Mouse (Mus musculus) liver, adult 2 months (tissue): Measurements from ENCODE around the gene Myh7. TPM values are rescaled to one million over a fixed set of nuclear protein-coding genes. Genes with fewer than 3 reads are reported as not detected.

ENCODE experiments used
- DNase-seq: peaks from one replicate; pipeline ENCODE4 v3.0.0-alpha.2; 2011; ENCODE audit warnings: low read depth, low spot score; ENCODE audit errors: extremely low read depth
- H3K27ac ChIP-seq: fragments of 200-500 bp; replicated peaks from 2 replicates; pipeline ENCODE4 v1.5.1; 2012; ENCODE audit warnings: low read depth, mild to moderate bottlenecking, control low read depth, inconsistent platforms, low read length; ENCODE audit not compliant: insufficient read depth
- H3K27me3 ChIP-seq: fragments of 200-500 bp; 2 replicates; pipeline ENCODE4 v1.6.1; 2012; ENCODE audit warnings: mild to moderate bottlenecking, moderate library complexity, low read length, inconsistent platforms; ENCODE audit not compliant: control insufficient read depth, insufficient read depth
- H3K36me3 ChIP-seq: fragments of 200-500 bp; 2 replicates; pipeline ENCODE4 v1.6.1; 2012; ENCODE audit warnings: low read length, inconsistent platforms; ENCODE audit not compliant: control insufficient read depth, insufficient read depth
- H3K4me1 ChIP-seq: fragments of 200-500 bp; 2 replicates; pipeline ENCODE4 v1.6.1; 2011; ENCODE audit warnings: low read length; ENCODE audit not compliant: control insufficient read depth, insufficient read depth
- H3K4me3 ChIP-seq: fragments of 200-500 bp; 2 replicates; pipeline ENCODE4 v1.5.1; 2011; ENCODE audit warnings: low read depth, mild to moderate bottlenecking, control low read depth, low read length, moderate library complexity; ENCODE audit not compliant: insufficient read depth
- H3K79me2 ChIP-seq: fragments of 200-500 bp; 2 replicates; pipeline ENCODE4 v1.6.1; 2012; ENCODE audit warnings: inconsistent platforms, mild to moderate bottlenecking, low read length, moderate library complexity; ENCODE audit not compliant: control insufficient read depth, insufficient read depth
- H3K9ac ChIP-seq: fragments of 200-500 bp; 2 replicates; pipeline ENCODE4 v1.6.1; 2012; ENCODE audit warnings: low read depth, mild to moderate bottlenecking, control low read depth, inconsistent platforms, low read length
- CTCF ChIP-seq: fragments of 200-500 bp; IDR thresholded peaks from 2 replicates; pipeline ENCODE4 v1.5.1; 2011; ENCODE audit warnings: low read depth, low read length, control low read depth
- POLR2A ChIP-seq: fragments of 200-500 bp; IDR thresholded peaks from 2 replicates; pipeline ENCODE4 v1.6.1; 2011; ENCODE audit warnings: low read length, control low read depth; ENCODE audit not compliant: insufficient read depth; ENCODE audit errors: extremely low read depth
- WGBS: fragments of 180-500 bp; shearing (Covaris S2); methylation state at CpG from one replicate; pipeline ENCODE4 v1.1.7; 2018; 5-methylcytosine and 5-hydroxymethylcytosine counted together
- polyA plus RNA-seq: library from polyadenylated mRNA; depleted of rRNA; stranded (reverse); fragments of >200 nt; gene quantifications from 2 replicates; pipeline ENCODE4 v1.2.3, GENCODE M21; 2012
- total RNA-seq: library from RNA; depleted of rRNA; stranded (reverse); fragments of >200 nt; gene quantifications from 2 replicates; pipeline ENCODE4 v1.2.3, GENCODE M21; 2014

Myh7 gene
- total and polyA plus RNA-seq, 2 experiments, result 1.5 TPM; not detected in 1

DNA sequence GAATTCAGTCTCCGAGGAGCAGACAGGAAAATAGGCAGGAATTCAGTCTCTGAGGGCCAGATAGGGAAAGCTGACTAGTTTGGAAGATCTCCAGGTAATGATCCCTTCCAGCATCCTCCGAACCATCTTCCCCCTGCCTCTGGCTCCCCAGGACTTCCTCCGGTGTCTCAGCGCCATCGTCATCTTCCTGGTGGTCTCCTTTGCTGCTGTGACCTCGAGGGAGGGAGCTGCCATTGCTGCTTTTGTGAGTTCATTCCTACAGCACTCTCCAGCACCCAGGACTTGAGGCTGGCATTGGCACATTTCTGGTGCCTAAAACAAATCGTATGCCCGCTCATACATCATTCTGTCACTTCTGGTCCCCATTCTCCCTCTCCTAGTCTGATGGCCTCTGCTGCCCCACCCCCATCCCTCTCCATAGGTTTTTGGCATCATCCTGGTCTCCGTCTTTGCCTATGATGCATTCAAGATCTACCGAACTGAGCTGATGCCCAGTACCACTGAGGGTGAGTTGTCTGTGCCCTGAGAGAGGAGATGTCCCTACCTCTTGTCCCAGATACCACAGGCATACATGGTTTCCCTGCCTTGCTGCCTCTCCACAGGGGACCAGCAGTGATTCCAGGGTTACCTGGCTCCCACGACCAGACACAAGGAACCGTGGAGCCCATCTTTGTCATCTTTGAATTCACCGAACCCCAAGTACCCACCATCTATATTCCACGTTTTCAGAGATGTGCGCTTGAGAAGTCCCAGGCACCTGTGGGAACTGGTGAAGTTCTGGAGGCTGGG lies 55.8 kb downstream of the Myh7 start:
- TF ChIP-seq CTCF (no peak), POLR2A (no peak)
- Histone ChIP-seq H3K27me3 (no peaks in the 10 kb centered on the region), H3K79me2 (no peaks in the 10 kb centered on the region), H3K4me3 (no peak overlapping the region), H3K4me1 (no peaks in the 10 kb centered on the region), H3K36me3 (no peaks in the 10 kb centered on the region), H3K27ac (no peak overlapping the region), H3K9ac (no peak overlapping the region)
- WGBS, result 76% methylated on average over 15 of the region's 15 CpGs
- no peak for DNase-seq

DNA sequence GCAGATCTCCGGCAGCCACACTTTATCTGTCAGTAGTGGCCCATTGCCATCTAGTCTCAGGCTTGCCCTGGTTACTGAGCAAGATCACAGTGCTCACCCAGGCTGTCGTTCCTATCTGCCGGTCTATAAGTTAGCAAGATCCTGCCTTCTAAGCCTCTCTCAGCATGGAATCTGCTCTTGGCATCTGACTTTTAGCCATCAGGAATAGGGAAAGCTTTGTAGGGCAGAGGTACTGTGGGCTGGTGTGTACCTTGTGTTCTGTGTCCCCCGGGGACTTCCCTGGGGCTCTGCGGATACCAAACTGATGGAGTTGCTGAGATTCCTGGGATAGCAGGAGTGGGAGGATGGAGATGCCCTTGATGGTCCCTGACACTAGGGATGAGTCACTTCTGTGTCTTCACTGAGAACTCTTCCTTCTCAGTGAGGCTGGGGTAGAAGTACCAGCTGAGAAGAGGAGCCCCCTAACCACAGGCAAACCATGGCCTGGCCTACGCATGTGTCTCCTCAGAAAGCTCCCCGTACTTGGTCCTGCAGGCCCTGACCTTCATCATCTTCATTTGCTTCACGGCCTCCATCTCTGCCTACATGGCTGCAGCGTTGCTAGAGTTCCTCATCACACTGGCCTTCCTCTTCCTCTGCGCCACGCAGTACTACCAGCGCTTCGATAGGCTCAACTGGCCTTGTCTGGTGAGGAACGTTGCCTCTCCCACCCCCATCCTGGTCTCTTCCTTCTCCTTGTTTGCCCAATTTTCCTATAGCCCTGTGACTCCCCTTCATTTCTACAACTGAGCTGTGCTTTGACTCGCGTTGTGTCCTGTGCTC lies 56.9 kb downstream of the Myh7 start:
- no peaks in the 10 kb centered on the region for H3K4me1 ChIP-seq
- H3K79me2 ChIP-seq, result no peaks in the 10 kb centered on the region
- 85% methylated on average over 16 of the region's 16 CpGs for WGBS
- no peak overlapping the region for H3K27ac ChIP-seq
- TF ChIP-seq POLR2A (no peak), CTCF (no peak)
- no peak overlapping the region for H3K9ac ChIP-seq
- DNase-seq, result no peak
- H3K4me3 ChIP-seq, result no peak overlapping the region
- no peaks in the 10 kb centered on the region for H3K36me3 ChIP-seq
- no peaks in the 10 kb centered on the region for H3K27me3 ChIP-seq

DNA sequence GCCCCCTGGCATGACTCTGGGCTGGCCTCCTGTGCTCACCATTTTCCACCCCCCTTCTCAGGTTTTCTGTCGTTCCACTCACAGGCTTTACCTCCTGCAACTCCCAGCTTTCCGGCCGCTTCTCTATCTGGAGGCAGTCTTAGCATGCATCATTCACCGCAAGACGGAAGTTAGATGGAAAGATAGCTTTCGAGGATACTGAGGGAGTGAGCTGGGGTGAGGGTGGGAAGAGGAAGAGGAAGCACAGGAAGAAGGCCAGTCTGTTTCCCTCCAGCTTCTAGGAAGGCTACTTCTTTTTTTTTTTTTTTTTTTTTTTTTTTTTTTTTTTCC lies 57.6 kb downstream of the Myh7 start:
- H3K79me2 ChIP-seq, result no peaks in the 10 kb centered on the region
- 61% methylated on average over 6 of the region's 6 CpGs for WGBS

DNA sequence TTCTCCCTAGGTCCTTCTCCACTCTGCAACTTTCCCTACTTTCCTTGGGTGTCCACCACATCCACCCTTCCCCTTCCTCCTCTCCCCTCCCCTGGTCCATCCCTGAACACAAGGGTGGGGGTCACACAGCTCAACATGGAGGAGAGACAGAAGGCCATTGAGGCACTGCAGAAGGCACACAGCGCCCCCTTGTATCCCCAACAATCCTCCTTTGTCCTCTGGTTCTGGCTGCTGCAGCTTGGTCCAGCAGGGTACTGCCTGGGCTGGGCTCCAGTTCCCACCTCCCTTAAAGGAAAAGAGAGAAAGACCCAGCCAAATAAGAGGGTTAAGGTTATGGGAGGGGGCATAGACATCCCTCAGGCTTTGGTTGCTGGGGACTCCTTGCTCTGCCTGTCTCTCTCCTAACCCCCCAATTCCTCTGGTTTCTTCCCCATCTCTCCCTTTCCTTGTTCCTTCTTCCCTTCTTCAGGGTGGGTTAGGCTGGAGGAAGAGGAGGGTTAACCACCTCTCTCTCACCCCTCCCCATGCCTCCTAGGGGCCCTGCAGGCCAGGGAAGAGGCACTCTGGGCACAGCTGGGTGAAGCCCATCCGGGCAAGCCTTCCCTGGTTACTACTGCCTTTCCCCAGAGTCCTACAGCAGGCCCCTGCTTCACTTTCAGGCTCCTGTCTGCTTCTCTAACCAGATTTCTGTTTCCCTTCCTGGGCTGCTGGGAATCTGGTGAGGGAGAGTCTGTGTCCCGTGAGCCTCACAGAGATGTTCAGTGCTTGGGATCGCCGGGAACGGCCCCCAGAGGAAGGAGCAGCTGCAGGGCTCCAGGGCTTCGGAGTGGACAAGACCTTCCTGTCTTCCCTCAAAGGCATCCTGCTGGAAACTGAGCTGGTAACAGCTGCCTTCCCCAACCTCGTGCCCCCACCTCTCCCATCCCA lies 58.3 kb downstream of the Myh7 start, which contains the start of gene Cmtm5:
Gene Cmtm5, plus strand, starts transcription at position 358 of the 927 bp plus-strand sequence.
- no peak within 1 kb of the TSS for H3K4me3 ChIP-seq
- 56% methylated on average over 8 of the region's 8 CpGs for WGBS
- no peaks in the 10 kb centered on the region for H3K36me3 ChIP-seq
- TF ChIP-seq CTCF (no peak), POLR2A (no peak)
- DNase-seq, result no peak
- H3K4me1 ChIP-seq, result no peaks in the 10 kb centered on the region
- H3K27me3 ChIP-seq, result no peaks in the 10 kb centered on the region
- H3K9ac ChIP-seq, result no peak within 1 kb of the TSS
- H3K27ac ChIP-seq, result no peak within 1 kb of the TSS
- no peaks in the 10 kb centered on the region for H3K79me2 ChIP-seq

More for the DNA sequence above, 57.6 kb downstream of the Myh7 start:
- no peak for TF ChIP-seq POLR2A
- TF ChIP-seq CTCF, result no peak
- H3K4me3 ChIP-seq, result no peak overlapping the region
- no peak overlapping the region for H3K9ac ChIP-seq
- no peaks in the 10 kb centered on the region for H3K4me1 ChIP-seq
- DNase-seq, result no peak
- H3K27me3 ChIP-seq, result no peaks in the 10 kb centered on the region
- no peaks in the 10 kb centered on the region for H3K36me3 ChIP-seq
- no peak overlapping the region for H3K27ac ChIP-seq

DNA sequence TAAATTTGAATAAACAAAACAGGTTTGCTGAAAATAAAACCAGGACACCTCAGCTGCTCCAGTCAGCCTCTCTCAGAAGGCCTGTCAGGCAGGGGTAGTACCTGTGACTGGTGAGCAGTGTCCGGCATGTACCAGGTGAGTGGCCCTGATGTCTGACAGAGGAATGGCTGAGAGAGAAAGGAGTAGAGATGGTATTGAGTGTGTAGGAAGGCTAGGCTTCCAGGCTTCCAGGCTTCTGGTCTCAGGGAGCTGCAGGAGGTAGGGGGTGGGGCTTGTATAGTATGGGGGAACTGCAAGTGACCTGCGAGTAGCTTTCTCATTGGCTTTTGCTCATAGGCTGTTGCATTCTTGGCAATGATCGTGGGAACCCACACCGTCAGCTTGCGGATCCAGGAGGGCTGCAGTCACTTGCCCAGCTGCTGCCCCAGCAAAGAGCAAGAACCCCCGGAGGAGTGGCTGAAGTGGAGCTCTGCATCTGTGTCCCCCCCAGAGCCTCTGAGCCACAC lies 61.7 kb downstream of the Myh7 start, which contains the start of gene Il25:
Gene Il25, plus strand, starts transcription at position 51 of the 506 bp plus-strand sequence.
- no peak for DNase-seq
- H3K27me3 ChIP-seq, result 0 out of 2 replicates have a peak, but pooled peaks cover 2% of the 10 kb centered on the region
- H3K4me1 ChIP-seq, result no peaks in the 10 kb centered on the region
- H3K4me3 ChIP-seq, result no peak within 1 kb of the TSS
- H3K36me3 ChIP-seq, result no peaks in the 10 kb centered on the region
- 65% methylated on average over 6 of the region's 6 CpGs for WGBS
- H3K27ac ChIP-seq, result no peak within 1 kb of the TSS
- H3K79me2 ChIP-seq, result no peaks in the 10 kb centered on the region
- H3K9ac ChIP-seq, result no peak within 1 kb of the TSS
- TF ChIP-seq CTCF, result no peak
- TF ChIP-seq POLR2A, result no peak
